Mouse (Mus musculus): ENCODE measurements around the gene Bnip2. TPM values are rescaled to one million over a fixed set of nuclear protein-coding genes. Genes with fewer than 3 reads are reported as not detected.
A peak's percentile ranks its signal among the peaks of the same experiment; 100 is the strongest.
"Not testable (repeated sequence)": the region's sequence is repeated elsewhere in the genome, so short reads cannot be mapped to it uniquely, and the experiment has no call there.

Bnip2 gene
- polyA plus RNA-seq, 1 experiment from 2014 or later: 129 TPM

DNA sequence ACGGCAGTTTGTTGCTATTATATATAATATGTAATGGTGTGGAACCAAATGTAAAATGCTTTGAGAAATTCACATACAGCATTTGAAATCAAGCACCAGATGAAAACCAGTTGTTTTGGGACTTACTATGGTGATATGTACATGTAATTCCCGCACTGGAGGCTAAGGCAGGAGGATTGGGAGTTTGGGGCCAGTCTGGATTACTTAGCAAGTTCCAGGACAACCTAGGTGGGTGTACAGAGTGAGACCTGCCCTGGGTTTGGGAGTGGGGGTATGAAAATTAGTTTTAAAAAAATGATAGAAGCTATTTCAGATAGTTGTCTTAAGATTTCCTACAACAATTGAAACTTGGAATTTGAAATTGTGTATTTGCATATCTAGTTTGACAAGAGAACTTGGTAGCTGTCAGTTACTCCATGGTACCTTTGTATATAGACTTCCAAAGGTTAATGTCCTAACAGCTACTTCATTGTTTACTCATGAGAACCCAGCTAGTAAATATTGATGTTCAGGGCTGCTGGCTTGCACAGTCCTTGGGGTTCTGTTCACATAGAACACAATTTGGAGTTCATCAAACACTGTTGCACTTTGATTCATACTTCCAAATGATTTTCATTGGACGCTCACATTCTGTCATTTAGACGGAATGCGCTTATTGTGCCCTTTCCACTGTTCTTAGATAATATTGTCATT lies 21.7 kb downstream of the Bnip2 start:
- H3K4me2 ChIP-seq: no peak overlapping the region
- peaks cover 41% of the 10 kb centered on the region for H3K36me3 ChIP-seq (ENCODE audit: insufficient read depth)
- WGBS: 91% methylated on average over 5 of the region's 5 CpGs

DNA sequence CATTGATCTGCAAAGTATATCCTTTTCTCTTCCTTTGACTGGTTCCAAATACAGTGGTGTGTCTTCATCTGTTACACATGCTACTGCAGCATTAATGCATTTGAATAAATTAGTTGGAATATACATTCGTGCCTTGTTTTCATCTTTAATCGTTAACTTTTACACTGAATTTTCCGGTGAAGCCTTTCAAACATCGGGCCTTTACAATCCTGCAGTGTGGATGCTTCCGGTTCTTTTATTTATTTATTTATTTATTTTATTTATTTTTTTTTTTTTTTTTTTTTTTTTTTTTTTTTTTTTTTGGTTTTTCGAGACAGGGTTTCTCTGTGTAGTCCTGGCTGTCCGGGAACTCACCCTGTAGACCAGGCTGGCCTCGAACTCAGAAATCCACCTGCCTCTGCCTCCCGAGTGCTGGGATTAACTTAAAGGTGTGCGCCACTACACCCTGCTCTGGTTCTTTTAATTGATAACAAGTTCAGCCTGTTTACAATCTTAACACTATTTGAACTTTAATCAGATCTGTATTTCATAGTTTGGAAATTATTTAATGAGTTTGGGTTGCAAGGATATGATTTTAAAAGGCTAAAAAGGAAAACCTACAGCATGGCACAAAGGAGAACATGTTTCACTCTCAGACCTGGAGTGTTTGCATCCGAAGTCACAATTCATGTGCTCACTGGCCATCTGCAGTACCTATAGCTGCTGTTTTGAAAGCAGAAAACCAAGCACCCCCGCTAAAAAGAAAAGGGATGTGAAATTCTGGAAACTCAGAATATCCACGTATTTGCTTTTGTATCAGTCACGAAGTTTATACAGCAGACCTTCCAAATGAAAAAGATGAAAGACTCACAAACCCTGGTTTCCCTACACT lies 22.5 kb downstream of the Bnip2 start:
- TF ChIP-seq CTCF (IDR thresholded peaks at IDR 0.05; ENCODE audit: low read depth): no peak
- no peaks in the 10 kb centered on the region for H3K9me3 ChIP-seq (ENCODE audit: low read depth, low read length)
- DNase-seq (no peak), ATAC-seq (ENCODE audit: insufficient read depth) (peak; percentile 36)
- peak overlapping the region; percentile 89 for H3K4me3 ChIP-seq (ENCODE audit: low read depth, low read length)
- H3K9ac ChIP-seq: peak overlapping the region; percentile 95
- peak overlapping the region; percentile 91 for H3K27ac ChIP-seq (ENCODE audit: low read depth)
- H3K4me2 ChIP-seq: peak overlapping the region; percentile 86
- H3K27me3 ChIP-seq (ENCODE audit: insufficient read depth, low read length): no peaks in the 10 kb centered on the region
- peaks cover 8% of the 10 kb centered on the region for H3K4me1 ChIP-seq (ENCODE audit: insufficient read depth)
- peaks cover 36% of the 10 kb centered on the region for H3K36me3 ChIP-seq (ENCODE audit: insufficient read depth)
- WGBS: 59% methylated on average over 13 of the region's 14 CpGs

More for the DNA sequence above, 21.7 kb downstream of the Bnip2 start:
- peaks cover 8% of the 10 kb centered on the region for H3K4me1 ChIP-seq (ENCODE audit: insufficient read depth)
- no peak overlapping the region for H3K4me3 ChIP-seq (ENCODE audit: low read depth, low read length)
- H3K9me3 ChIP-seq (ENCODE audit: low read depth, low read length): no peaks in the 10 kb centered on the region
- H3K27ac ChIP-seq (ENCODE audit: low read depth): no peak overlapping the region
- no peaks in the 10 kb centered on the region for H3K27me3 ChIP-seq (ENCODE audit: insufficient read depth, low read length)
- no peak for ATAC-seq (ENCODE audit: insufficient read depth)
- TF ChIP-seq CTCF (IDR thresholded peaks at IDR 0.05; ENCODE audit: low read depth): no peak
- DNase-seq: no peak
- H3K9ac ChIP-seq: no peak overlapping the region

DNA sequence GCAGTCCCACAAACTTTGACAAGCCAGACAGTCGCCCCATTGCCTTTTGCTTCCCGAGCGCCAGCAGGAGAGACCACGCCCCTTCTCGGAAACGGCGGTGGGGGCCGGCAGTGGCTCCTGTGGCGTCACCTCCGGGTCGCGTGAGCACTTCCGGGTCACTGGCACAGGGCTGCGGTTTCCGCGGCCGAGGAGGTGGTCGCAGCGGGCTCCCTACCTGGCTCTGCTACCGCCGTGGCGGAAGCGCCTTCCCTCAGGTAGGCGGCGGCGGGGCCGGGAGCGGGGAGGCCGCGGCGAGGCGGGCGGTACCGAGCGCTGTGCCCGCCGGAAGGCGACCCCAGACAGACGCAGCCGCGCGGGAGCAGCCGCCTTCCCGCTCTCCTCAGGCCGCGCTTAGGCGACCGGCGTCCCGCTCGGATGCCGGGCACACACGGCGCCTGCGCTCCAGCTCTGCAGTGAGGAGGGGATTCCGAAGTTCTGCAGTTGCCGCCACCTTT lies 23.2 kb downstream of the Bnip2 start, which contains the start of gene Gtf2a2:
TSS of gene Gtf2a2 (plus strand) at position 143 of the 494 bp plus-strand sequence.
- under 1% methylated on average over 57 of the region's 57 CpGs for WGBS
- Histone ChIP-seq H3K9me3 (ENCODE audit: low read depth, low read length) (no peaks in the 10 kb centered on the region), H3K36me3 (ENCODE audit: insufficient read depth) (peaks cover 36% of the 10 kb centered on the region), H3K4me3 (ENCODE audit: low read depth, low read length) (peak within 1 kb of the TSS; percentile 89), H3K27me3 (ENCODE audit: insufficient read depth, low read length) (no peaks in the 10 kb centered on the region), H3K4me2 (peak within 1 kb of the TSS; percentile 86), H3K4me1 (ENCODE audit: insufficient read depth) (peaks cover 8% of the 10 kb centered on the region), H3K9ac (peak within 1 kb of the TSS; percentile 95), H3K27ac (ENCODE audit: low read depth) (peak within 1 kb of the TSS; percentile 91)
- ATAC-seq (ENCODE audit: insufficient read depth) (peak; percentile 96), DNase-seq (peak; percentile 98)
- no peak for TF ChIP-seq CTCF (IDR thresholded peaks at IDR 0.05; ENCODE audit: low read depth)

DNA sequence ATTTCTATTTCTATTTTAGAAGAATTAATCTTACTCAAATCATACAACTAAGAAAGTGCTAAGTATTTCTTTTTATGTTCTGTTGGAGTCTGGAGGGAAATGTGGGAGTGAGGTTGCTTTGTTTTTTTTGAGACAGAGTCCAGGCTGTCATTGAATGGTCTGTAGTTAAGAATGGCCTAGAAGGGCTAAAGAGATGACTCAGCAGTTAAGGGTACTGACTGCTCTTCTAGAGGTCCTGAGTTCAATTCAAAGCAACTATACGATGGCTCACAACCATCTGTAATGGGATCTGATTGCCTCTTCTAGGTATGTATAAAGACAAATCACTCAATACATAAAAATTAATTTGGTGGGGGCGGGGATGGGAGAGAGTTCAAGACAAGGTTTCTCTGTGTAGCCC lies 26.4 kb downstream of the Bnip2 start:
- TF ChIP-seq CTCF (IDR thresholded peaks at IDR 0.05; ENCODE audit: low read depth): no peak
- no peaks in the 10 kb centered on the region for H3K9me3 ChIP-seq (ENCODE audit: low read depth, low read length)
- WGBS: 91% methylated on average over 2 of the region's 2 CpGs
- peaks cover 8% of the 10 kb centered on the region for H3K4me1 ChIP-seq (ENCODE audit: insufficient read depth)
- no peak overlapping the region for H3K4me2 ChIP-seq
- no peak overlapping the region for H3K9ac ChIP-seq
- H3K4me3 ChIP-seq (ENCODE audit: low read depth, low read length): no peak overlapping the region
- H3K36me3 ChIP-seq (ENCODE audit: insufficient read depth): peaks cover 17% of the 10 kb centered on the region
- no peak for ATAC-seq (ENCODE audit: insufficient read depth)
- no peak for DNase-seq
- H3K27ac ChIP-seq (ENCODE audit: low read depth): no peak overlapping the region
- H3K27me3 ChIP-seq (ENCODE audit: insufficient read depth, low read length): no peaks in the 10 kb centered on the region

DNA sequence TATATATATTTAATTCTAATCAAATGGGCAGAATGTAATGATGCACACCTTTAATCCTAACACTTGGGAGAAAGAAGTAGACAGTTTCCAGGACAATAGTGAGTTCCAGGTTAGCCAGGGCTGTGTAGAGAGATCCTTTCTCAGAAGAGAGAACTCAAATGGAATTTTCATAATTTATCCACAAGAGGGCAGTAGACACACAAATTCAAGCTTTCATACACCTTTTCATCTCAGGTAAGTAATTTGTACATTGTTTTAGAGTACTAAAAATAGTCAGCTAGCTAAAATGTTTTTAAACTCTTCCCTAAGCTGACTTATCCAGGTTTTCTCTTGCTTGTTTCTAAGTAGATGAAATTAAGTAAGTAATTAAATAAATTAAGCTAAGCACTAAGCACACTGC lies 29.6 kb downstream of the Bnip2 start:
- ATAC-seq (ENCODE audit: insufficient read depth) (no peak), DNase-seq (peak; percentile 68)
- no peak overlapping the region for H3K9ac ChIP-seq
- no peak overlapping the region for H3K27ac ChIP-seq (ENCODE audit: low read depth)
- H3K9me3 ChIP-seq (ENCODE audit: low read depth, low read length): no peaks in the 10 kb centered on the region
- no peaks in the 10 kb centered on the region for H3K27me3 ChIP-seq (ENCODE audit: insufficient read depth, low read length)
- no peak overlapping the region for H3K4me3 ChIP-seq (ENCODE audit: low read depth, low read length)
- peaks cover 28% of the 10 kb centered on the region for H3K36me3 ChIP-seq (ENCODE audit: insufficient read depth)
- peak; percentile 56 for TF ChIP-seq CTCF (IDR thresholded peaks at IDR 0.05; ENCODE audit: low read depth)
- no peak overlapping the region for H3K4me2 ChIP-seq
- peaks cover under 1% of the 10 kb centered on the region; the same call in 1 of the 2 replicates for H3K4me1 ChIP-seq (ENCODE audit: insufficient read depth)

DNA sequence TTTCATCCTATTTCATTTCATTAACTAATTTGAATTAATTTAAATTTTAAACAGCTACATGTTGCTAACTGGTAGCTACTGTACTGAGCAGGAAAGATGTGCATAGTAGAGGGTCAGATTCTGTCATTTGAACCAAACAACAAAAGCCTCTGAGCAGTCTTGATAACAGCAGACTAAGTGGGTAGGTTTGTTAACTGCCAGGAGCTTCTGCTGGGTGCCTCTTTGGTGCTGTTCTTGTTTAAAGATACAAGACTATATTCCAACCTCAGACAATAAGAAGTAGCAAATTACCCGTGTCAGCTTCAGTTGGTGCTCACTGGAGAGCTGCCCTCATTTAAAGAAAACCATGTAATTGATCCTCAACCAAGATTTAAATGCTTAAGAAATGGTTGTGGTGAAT lies 32.3 kb downstream of the Bnip2 start:
- DNase-seq (no peak), ATAC-seq (ENCODE audit: insufficient read depth) (no peak)
- 67% methylated on average over 1 of the region's 1 CpGs for WGBS
- Histone ChIP-seq H3K9ac (no peak overlapping the region), H3K27ac (ENCODE audit: low read depth) (no peak overlapping the region), H3K27me3 (ENCODE audit: insufficient read depth, low read length) (no peaks in the 10 kb centered on the region), H3K4me3 (ENCODE audit: low read depth, low read length) (no peak overlapping the region), H3K4me1 (ENCODE audit: insufficient read depth) (no peaks in the 10 kb centered on the region), H3K4me2 (no peak overlapping the region), H3K9me3 (ENCODE audit: low read depth, low read length) (no peaks in the 10 kb centered on the region), H3K36me3 (ENCODE audit: insufficient read depth) (peaks cover 27% of the 10 kb centered on the region)
- TF ChIP-seq CTCF (IDR thresholded peaks at IDR 0.05; ENCODE audit: low read depth): no peak

DNA sequence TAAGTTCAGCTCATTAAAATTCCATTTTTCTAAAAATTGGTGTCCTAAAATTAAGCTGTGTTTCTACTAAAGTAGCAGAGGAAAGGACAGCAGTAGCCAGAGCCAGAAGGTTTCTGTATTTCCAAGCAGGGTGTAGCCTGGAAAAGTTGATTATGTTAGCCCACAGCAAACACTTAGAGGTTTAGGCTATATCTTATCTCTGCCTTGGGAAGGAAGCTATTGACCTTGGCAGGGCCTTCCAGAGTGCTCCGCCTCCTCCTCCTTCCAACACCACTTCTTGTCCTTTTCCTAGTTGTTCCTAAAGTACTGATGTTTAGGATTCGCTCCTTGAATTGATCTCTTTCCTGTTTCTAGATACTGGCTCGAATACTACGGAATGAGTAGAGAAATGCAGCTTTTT lies 32.8 kb downstream of the Bnip2 start:
- Histone ChIP-seq H3K4me2 (no peak overlapping the region), H3K27ac (ENCODE audit: low read depth) (no peak overlapping the region), H3K36me3 (ENCODE audit: insufficient read depth) (peaks cover 23% of the 10 kb centered on the region), H3K27me3 (ENCODE audit: insufficient read depth, low read length) (no peaks in the 10 kb centered on the region), H3K9me3 (ENCODE audit: low read depth, low read length) (no peaks in the 10 kb centered on the region), H3K9ac (no peak overlapping the region), H3K4me3 (ENCODE audit: low read depth, low read length) (no peak overlapping the region), H3K4me1 (ENCODE audit: insufficient read depth) (no peaks in the 10 kb centered on the region)
- ATAC-seq (ENCODE audit: insufficient read depth) (no peak), DNase-seq (no peak)
- no peak for TF ChIP-seq CTCF (IDR thresholded peaks at IDR 0.05; ENCODE audit: low read depth)
- 64% methylated on average over 4 of the region's 4 CpGs for WGBS

DNA sequence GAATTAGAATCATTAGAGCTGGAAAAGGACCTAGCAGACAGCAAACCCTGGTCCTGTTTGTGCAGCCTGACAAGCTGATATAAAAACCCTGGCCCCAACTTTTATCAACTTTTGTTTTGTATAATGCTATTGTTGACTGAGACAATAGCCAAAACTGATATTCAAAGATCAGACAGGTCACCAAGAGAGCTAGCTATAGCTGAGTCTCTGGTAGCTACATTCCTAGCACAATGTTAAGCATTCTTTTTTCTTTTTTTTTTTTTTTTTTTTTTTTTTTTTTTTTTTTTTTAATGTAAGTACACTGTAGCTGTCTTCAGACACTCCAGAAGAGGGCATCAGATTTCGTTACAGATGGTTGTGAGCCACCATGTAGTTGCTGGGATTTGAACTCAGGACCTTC lies 34.3 kb downstream of the Bnip2 start:
- not testable (repeated sequence) for H3K4me1 ChIP-seq (ENCODE audit: insufficient read depth); H3K4me2 ChIP-seq; H3K27ac ChIP-seq (ENCODE audit: low read depth); H3K9me3 ChIP-seq (ENCODE audit: low read depth, low read length); H3K27me3 ChIP-seq (ENCODE audit: insufficient read depth, low read length); H3K4me3 ChIP-seq (ENCODE audit: low read depth, low read length); ATAC-seq (ENCODE audit: insufficient read depth); DNase-seq; H3K9ac ChIP-seq
- WGBS: 70% methylated on average over 1 of the region's 1 CpGs
- H3K36me3 ChIP-seq (ENCODE audit: insufficient read depth): peaks cover 21% of the 10 kb centered on the region

Measured in lung, embryonic 14.5 days (tissue).